Mouse (Mus musculus) intestine, embryonic 16.5 days (tissue): ENCODE results near the gene Uqcr11. TPM values are rescaled to one million over a fixed set of nuclear protein-coding genes. Genes with fewer than 3 reads are reported as not detected.
A peak's percentile ranks its signal among the peaks of the same experiment; 100 is the strongest.

Source experiments
- ATAC-seq: fragments of 200-750 bp; cut with Nextera tagmentation; 2 replicates; pipeline ENCODE4 v1.8.0; 2017; ENCODE audit warnings: moderate TSS enrichment, moderate library complexity
- H3K27ac ChIP-seq: fragments of 300-500 bp; sonication (generic); 2 replicates; pipeline ENCODE4 v1.5.1; 2014; ENCODE audit warnings: mild to moderate bottlenecking, low read length
- H3K27me3 ChIP-seq: fragments of 300-500 bp; sonication (generic); replicated peaks from 2 replicates; pipeline ENCODE4 v1.6.1; 2014; ENCODE audit warnings: low read length, control low read depth, mixed read lengths; ENCODE audit not compliant: control insufficient read depth, insufficient read depth
- H3K36me3 ChIP-seq: fragments of 300-500 bp; sonication (generic); 2 replicates; pipeline ENCODE4 v1.6.1; 2014; ENCODE audit warnings: low read length, control low read depth; ENCODE audit not compliant: control insufficient read depth, insufficient read depth
- H3K4me1 ChIP-seq: fragments of 300-500 bp; sonication (generic); 2 replicates; pipeline ENCODE4 v1.6.1; 2014; ENCODE audit warnings: low read length, control low read depth, mixed read lengths; ENCODE audit not compliant: control insufficient read depth, insufficient read depth
- H3K4me2 ChIP-seq: fragments of 300-500 bp; sonication (generic); 2 replicates; pipeline ENCODE4 v1.6.1; 2014; ENCODE audit warnings: low read depth, low read length, control low read depth
- H3K4me3 ChIP-seq: fragments of 300-500 bp; sonication (generic); 2 replicates; pipeline ENCODE4 v1.5.1; 2014; ENCODE audit warnings: mild to moderate bottlenecking, low read length
- H3K9ac ChIP-seq: fragments of 300-500 bp; sonication (generic); 2 replicates; pipeline ENCODE4 v1.6.1; 2014; ENCODE audit warnings: low read depth, low read length
- H3K9me3 ChIP-seq: fragments of 300-500 bp; sonication (generic); 2 replicates; pipeline ENCODE4 v1.6.1; 2016; ENCODE audit warnings: low read length, control low read depth; ENCODE audit not compliant: control insufficient read depth
- WGBS: fragments of 180-500 bp; shearing (Covaris S2); extraction: QIAGEN DNeasy Blood & Tissue Kit; methylation state at CpG from one replicate; pipeline ENCODE4 v1.1.7; 2014; 5-methylcytosine and 5-hydroxymethylcytosine counted together
- polyA plus RNA-seq: library from polyadenylated mRNA; unstranded; fragments of >200 nt; fragmentation: Nextera tagmentation; extraction: Ambion mirVana; gene quantifications from 2 replicates; pipeline ENCODE4 v1.2.1, GENCODE M21; 2015

Gene Uqcr11
- 1,179 and 1,252 TPM in 2 replicates for polyA plus RNA-seq

- H3K4me1 ChIP-seq, result peaks cover 22% of the 10 kb centered on the region
These were observed at the start of gene Uqcr11 for GRCm38 (mm10) chr10:80406684-80407501. Gene Uqcr11, minus strand, starts transcription at chr10:80406830.

GRCm38 (mm10) chr10:80455697-80456096 is 49.1 kb upstream of the Uqcr11 start:
- Histone ChIP-seq H3K4me3 (no peak overlapping the region), H3K9me3 (no peaks in the 10 kb centered on the region), H3K9ac (no peak overlapping the region), H3K36me3 (no peaks in the 10 kb centered on the region), H3K27me3 (no peaks in the 10 kb centered on the region), H3K4me1 (no peaks in the 10 kb centered on the region), H3K4me2 (no peak overlapping the region), H3K27ac (no peak overlapping the region)
- WGBS, result 86% methylated on average over 5 of the region's 5 CpGs
- ATAC-seq, result no peak

More at GRCm38 (mm10) chr10:80406684-80407501, at the start of gene Uqcr11:
- no peaks in the 10 kb centered on the region for H3K27me3 ChIP-seq
- 0 out of 2 replicates have a peak, but pooled peaks cover 2% of the 10 kb centered on the region for H3K9me3 ChIP-seq
- WGBS, result under 1% methylated on average over 27 of the region's 27 CpGs
- H3K36me3 ChIP-seq, result peaks cover 35% of the 10 kb centered on the region
- H3K27ac ChIP-seq, result peak within 1 kb of the TSS; percentile 82
- peak; percentile 84 for ATAC-seq
- H3K9ac ChIP-seq, result peak within 1 kb of the TSS; percentile 93
- peak within 1 kb of the TSS; percentile 95 for H3K4me3 ChIP-seq
- peak within 1 kb of the TSS; percentile 61 for H3K4me2 ChIP-seq

GRCm38 (mm10) chr10:80454781-80455180 is 48.2 kb upstream of the Uqcr11 start:
- no peaks in the 10 kb centered on the region for H3K4me1 ChIP-seq
- H3K4me3 ChIP-seq, result no peak overlapping the region
- H3K4me2 ChIP-seq, result no peak overlapping the region
- H3K36me3 ChIP-seq, result no peaks in the 10 kb centered on the region
- 90% methylated on average over 5 of the region's 5 CpGs for WGBS
- no peak overlapping the region for H3K9ac ChIP-seq
- H3K27ac ChIP-seq, result no peak overlapping the region
- H3K27me3 ChIP-seq, result no peaks in the 10 kb centered on the region
- no peak for ATAC-seq
- no peaks in the 10 kb centered on the region for H3K9me3 ChIP-seq

GRCm38 (mm10) chr10:80453601-80454000 is 47.0 kb upstream of the Uqcr11 start:
- H3K9ac ChIP-seq, result no peak overlapping the region

GRCm38 (mm10) chr10:80450599-80450998 is 44.0 kb upstream of the Uqcr11 start:
- ATAC-seq, result no peak
- peaks cover 3% of the 10 kb centered on the region; the same call in 1 of the 2 replicates for H3K4me1 ChIP-seq
- WGBS, result 8% methylated on average over 6 of the region's 6 CpGs
- no peak overlapping the region for H3K4me2 ChIP-seq
- no peak overlapping the region for H3K4me3 ChIP-seq
- H3K27me3 ChIP-seq, result no peaks in the 10 kb centered on the region
- no peak overlapping the region for H3K27ac ChIP-seq
- H3K9me3 ChIP-seq, result no peaks in the 10 kb centered on the region
- H3K36me3 ChIP-seq, result no peaks in the 10 kb centered on the region
- H3K9ac ChIP-seq, result no peak overlapping the region

More at GRCm38 (mm10) chr10:80453601-80454000, 47.0 kb upstream of the Uqcr11 start:
- H3K4me3 ChIP-seq, result no peak overlapping the region
- WGBS, result 38% methylated on average over 10 of the region's 10 CpGs
- H3K4me1 ChIP-seq, result no peaks in the 10 kb centered on the region
- no peak overlapping the region for H3K27ac ChIP-seq
- no peaks in the 10 kb centered on the region for H3K27me3 ChIP-seq
- H3K9me3 ChIP-seq, result no peaks in the 10 kb centered on the region
- ATAC-seq, result no peak
- H3K36me3 ChIP-seq, result no peaks in the 10 kb centered on the region
- H3K4me2 ChIP-seq, result no peak overlapping the region

- ATAC-seq, result peak; percentile 88
- H3K27me3 ChIP-seq, result no peaks in the 10 kb centered on the region
- 8% methylated on average over 26 of the region's 26 CpGs for WGBS
- H3K36me3 ChIP-seq, result no peaks in the 10 kb centered on the region
- peaks cover 14% of the 10 kb centered on the region for H3K4me1 ChIP-seq
- no peak overlapping the region for H3K4me3 ChIP-seq
- no peak overlapping the region for H3K27ac ChIP-seq
- H3K9me3 ChIP-seq, result no peaks in the 10 kb centered on the region
- no peak overlapping the region for H3K9ac ChIP-seq
- H3K4me2 ChIP-seq, result 0 out of 2 replicates have a peak overlapping the region, but pooled peaks have one; percentile 7
These were observed 39.4 kb upstream of the Uqcr11 start for GRCm38 (mm10) chr10:80445898-80446601.

GRCm38 (mm10) chr10:80445052-80445451 is 38.4 kb upstream of the Uqcr11 start:
- no peaks in the 10 kb centered on the region for H3K27me3 ChIP-seq
- H3K27ac ChIP-seq, result no peak overlapping the region
- no peaks in the 10 kb centered on the region for H3K9me3 ChIP-seq
- no peak for ATAC-seq
- H3K4me3 ChIP-seq, result no peak overlapping the region
- WGBS, result 65% methylated on average over 1 of the region's 1 CpGs
- H3K9ac ChIP-seq, result 0 out of 2 replicates have a peak overlapping the region, but pooled peaks have one; percentile 46
- no peaks in the 10 kb centered on the region for H3K36me3 ChIP-seq
- H3K4me2 ChIP-seq, result no peak overlapping the region
- H3K4me1 ChIP-seq, result peaks cover 14% of the 10 kb centered on the region

- WGBS, result 39% methylated on average over 5 of the region's 5 CpGs
These were observed 37.9 kb upstream of the Uqcr11 start for GRCm38 (mm10) chr10:80444339-80445045.

More at GRCm38 (mm10) chr10:80444339-80445045, 37.9 kb upstream of the Uqcr11 start:
- no peak for ATAC-seq
- Histone ChIP-seq H3K36me3 (no peaks in the 10 kb centered on the region), H3K4me2 (no peak overlapping the region), H3K4me3 (no peak overlapping the region), H3K9ac (peak overlapping the region; percentile 46), H3K4me1 (peaks cover 14% of the 10 kb centered on the region), H3K27ac (no peak overlapping the region), H3K9me3 (no peaks in the 10 kb centered on the region), H3K27me3 (no peaks in the 10 kb centered on the region)
